Mouse (Mus musculus) large intestine, adult 2 months (tissue): ENCODE data around the gene Plxnd1. TPM values are rescaled to one million over a fixed set of nuclear protein-coding genes. Genes with fewer than 3 reads are reported as not detected.

Experiments
- DNase-seq: peaks from one replicate; pipeline ENCODE4 v3.0.0-alpha.2; 2012; ENCODE audit warnings: low read depth, low spot score
- WGBS: fragments of 180-500 bp; shearing (Covaris S2); methylation state at CpG from one replicate; pipeline ENCODE4 v1.1.7; 2018; 5-methylcytosine and 5-hydroxymethylcytosine counted together
- polyA plus RNA-seq: library from polyadenylated mRNA; depleted of rRNA; stranded (reverse); fragments of >200 nt; gene quantifications from 2 replicates; pipeline ENCODE4 v1.2.3, GENCODE M21; 2012

The Plxnd1 gene
- polyA plus RNA-seq, 1 experiment = 12.9 TPM

DNA sequence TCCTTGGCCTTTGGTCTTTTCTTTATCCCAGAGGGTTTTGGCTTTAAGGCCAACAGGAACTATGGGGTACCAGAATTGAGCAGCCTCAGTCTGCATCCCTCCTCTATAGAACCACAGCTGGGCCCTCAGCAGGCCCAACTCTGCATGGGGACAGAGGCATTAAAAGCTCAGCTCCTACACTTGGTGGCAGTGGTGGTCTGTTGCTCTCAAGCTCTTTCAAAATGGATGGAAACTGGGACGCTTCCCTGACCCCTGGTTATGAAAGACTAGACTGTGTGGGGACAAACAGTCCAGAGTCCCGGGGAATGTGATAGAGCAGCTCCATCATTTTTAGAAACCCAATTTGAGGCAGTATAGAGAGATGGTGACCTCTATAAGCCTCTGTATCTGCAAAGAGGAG is 56.8 kb downstream of the Plxnd1 start:
- no peak for DNase-seq
- WGBS = 91% methylated on average over 2 of the region's 2 CpGs

- 80% methylated on average over 8 of the region's 8 CpGs for WGBS
- no peak for DNase-seq
Observed at GRCm38 (mm10) chr6:115935544-115935943, 59.3 kb downstream of the Plxnd1 start.

- no peak for DNase-seq
- whole genome bisulfite sequencing = 81% methylated on average over 3 of the region's 3 CpGs
Observed at GRCm38 (mm10) chr6:115932391-115932790, 62.4 kb downstream of the Plxnd1 start.

- DNase-seq = no peak
- 83% methylated on average over 14 of the region's 14 CpGs for WGBS
Observed at GRCm38 (mm10) chr6:115931639-115932038, 63.2 kb downstream of the Plxnd1 start, which contains the start of gene Rho. TSS of gene Rho (plus strand) at chr6:115931748.

GRCm38 (mm10) chr6:115930018-115930417 is 64.8 kb downstream of the Plxnd1 start:
- WGBS = 59% methylated on average over 5 of the region's 5 CpGs
- DNase-seq = no peak

DNA sequence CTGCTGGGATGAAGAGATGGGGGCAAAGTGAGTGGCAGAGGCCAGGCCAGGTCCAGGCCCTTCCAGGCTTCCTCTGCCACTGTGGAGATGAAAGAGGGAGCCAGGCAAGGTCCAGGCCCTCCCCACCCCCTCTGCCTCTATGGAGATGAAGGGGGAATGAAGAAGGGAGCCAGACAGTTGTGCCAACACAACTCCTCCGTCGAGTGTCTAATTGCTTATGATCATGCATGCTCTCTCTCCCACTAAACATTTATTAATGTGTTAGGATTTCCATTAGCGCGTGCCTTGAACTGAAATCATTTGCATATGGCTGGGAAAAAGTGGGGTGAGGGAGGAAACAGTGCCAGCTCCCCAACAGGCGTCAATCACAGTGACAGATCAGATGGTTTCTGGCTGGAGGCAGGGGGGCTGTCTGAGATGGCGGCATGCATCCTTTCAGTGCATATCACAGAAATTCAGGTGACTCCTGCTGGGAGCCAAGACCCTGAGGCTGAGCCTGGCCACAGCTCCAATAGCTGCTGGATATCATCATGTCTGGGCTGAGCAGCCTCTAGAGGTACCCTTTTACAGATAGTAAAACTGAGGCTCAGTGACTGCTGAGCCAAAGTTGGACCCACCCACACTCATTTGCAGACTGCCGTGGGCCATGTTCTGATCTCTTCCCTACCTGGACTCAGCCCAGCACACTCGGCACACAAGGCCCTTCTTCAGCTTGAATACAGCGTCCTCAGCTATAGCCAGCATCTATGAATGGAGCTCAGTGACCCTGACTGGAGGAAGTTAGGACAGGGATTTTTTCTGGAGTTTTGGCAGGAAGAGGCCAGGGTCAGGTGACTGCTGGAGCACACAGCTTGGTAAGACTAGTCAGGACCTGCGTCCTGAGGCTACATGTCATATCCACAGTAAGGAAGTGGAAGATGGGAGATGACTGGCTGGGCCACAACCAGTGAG is 67.2 kb downstream of the Plxnd1 start:
- no peak for DNase-seq
- 79% methylated on average over 10 of the region's 10 CpGs for WGBS

GRCm38 (mm10) chr6:115926416-115926815 is 68.4 kb downstream of the Plxnd1 start:
- 80% methylated on average over 10 of the region's 10 CpGs for WGBS
- no peak for DNase-seq

DNA sequence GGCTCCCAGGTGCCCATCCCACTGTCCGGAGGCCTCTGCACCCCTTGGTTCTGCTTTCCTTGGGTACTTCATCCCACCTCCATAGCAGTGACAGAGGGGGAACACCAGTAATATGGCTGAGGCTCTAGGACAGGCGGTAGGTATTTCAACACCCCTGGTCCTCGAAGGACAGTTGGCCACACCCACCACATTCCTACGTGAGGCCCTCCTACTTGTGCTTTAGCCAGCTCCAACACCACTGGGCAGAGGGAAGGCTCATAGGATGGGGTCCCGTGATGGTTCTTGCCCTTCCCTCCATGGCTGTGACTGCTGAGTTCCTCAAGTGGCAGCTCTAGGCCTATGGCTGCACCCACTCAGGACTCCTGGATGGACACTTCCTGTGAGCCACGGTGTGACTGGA is 70.0 kb downstream of the Plxnd1 start:
- DNase-seq = no peak
- WGBS = 42% methylated on average over 6 of the region's 6 CpGs

DNA sequence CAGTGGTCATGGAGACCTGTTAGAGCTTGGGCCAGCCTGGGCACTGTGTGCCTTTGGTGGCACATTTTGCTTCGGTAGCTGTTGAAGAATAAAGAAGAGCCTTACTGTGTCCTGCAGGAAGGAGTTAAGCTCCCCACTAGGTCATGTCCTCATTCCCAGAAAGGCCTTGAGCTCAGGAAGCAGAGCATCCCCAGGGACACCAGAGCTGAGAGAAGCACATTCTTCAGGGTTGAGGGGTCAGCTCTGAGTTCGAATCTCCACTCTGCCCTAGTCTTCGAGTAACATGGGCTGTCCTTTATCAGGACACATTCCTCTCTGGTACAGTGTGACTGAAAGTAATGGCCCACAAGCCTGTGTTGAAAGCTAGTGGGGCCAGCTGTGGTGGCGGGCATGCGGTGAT is 74.9 kb downstream of the Plxnd1 start:
- 83% methylated on average over 5 of the region's 5 CpGs for WGBS
- no peak for DNase-seq

- 96% methylated on average over 1 of the region's 1 CpGs for WGBS
- no peak for DNase-seq
Observed at GRCm38 (mm10) chr6:115918615-115919014, 76.2 kb downstream of the Plxnd1 start.

GRCm38 (mm10) chr6:115916611-115917010 is 78.2 kb downstream of the Plxnd1 start:
- DNase-seq = no peak
- WGBS = 84% methylated on average over 5 of the region's 5 CpGs

GRCm38 (mm10) chr6:115915601-115916445 is 79.0 kb downstream of the Plxnd1 start:
- no peak for DNase-seq
- 64% methylated on average over 17 of the region's 17 CpGs for WGBS

DNA sequence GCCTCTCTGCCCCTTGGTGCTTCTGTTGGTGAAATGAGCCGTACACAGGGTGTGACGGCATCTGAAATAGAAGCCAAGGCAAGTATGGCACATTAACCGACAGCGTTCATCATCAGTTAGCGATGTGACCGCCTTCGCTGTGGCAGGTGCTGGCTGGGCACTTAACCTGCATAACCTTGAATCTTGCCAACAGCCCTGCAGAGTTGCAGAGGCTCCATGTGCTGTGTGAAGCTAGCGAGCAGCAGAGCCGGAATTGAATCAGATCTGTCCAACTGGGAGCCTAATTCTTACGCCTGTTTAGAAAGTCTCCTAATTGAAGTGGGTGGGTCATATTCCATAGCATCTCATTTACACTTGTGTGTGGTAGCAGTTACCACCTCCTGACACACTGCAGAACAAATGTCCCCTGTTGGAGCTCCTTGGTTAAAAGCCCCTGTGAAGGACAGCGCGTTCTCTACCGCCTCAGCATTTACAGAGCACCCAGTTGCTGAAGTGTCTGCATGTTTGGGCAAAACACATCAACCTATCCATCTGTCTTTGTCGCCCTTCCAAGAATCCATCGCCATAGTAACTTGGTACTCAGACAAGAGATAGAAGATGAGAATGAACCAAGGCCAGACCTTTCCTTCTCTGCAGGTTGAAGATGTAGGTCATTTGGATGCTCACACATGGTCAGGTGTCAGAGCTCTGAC is 80.1 kb downstream of the Plxnd1 start:
- no peak for DNase-seq
- WGBS = 91% methylated on average over 15 of the region's 15 CpGs

GRCm38 (mm10) chr6:115913482-115913881 is 81.3 kb downstream of the Plxnd1 start:
- 89% methylated on average over 10 of the region's 10 CpGs for WGBS
- DNase-seq = no peak

DNA sequence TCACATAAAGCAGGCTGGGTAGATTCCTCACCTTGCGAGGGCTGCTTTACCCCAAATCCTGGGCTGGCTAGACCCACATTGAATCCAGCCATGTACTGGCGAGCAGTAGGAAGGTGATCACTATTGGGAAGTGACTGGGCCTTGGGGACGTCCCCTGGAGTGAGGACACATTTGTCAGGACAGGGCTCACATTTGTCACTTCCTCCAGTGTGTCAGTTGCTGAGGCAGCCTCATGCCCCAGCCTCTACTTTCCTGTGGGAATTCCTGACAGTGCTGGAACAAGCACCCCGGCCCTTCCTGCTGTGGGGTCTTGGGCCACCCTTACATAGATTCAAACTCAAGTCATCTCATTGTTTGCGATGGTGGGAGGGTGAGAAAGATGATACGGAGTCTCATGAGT is 83.0 kb downstream of the Plxnd1 start:
- no peak for DNase-seq
- 91% methylated on average over 6 of the region's 6 CpGs for WGBS

DNA sequence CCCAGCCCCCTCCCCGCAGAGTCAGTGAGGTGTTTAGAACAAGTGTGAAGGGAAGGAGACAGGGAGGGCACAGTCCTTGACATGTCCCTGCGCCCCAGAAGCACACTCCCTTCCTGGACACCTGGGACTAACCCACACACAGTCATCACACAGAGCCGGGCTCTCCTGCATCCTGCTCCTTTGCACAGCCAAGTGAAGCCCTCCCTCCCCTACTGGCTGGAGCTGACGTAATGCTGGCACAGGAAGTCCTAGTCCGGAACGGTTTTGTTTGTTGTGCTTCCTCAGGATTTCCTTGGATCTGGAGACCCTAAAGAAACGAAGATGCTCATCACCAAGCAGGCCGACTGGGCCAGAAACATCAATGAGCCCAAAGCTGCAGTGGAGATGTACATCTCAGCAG is 84.9 kb downstream of the Plxnd1 start:
- WGBS = 57% methylated on average over 8 of the region's 8 CpGs
- DNase-seq = no peak

GRCm38 (mm10) chr6:115909052-115909451 is 85.8 kb downstream of the Plxnd1 start:
- WGBS = 87% methylated on average over 3 of the region's 3 CpGs
- no peak for DNase-seq

- 69% methylated on average over 6 of the region's 6 CpGs for whole genome bisulfite sequencing
- no peak for DNase-seq
Observed at GRCm38 (mm10) chr6:115908421-115908982, 86.3 kb downstream of the Plxnd1 start.

- WGBS = 78% methylated on average over 2 of the region's 2 CpGs
Observed at GRCm38 (mm10) chr6:115906871-115907270, 87.9 kb downstream of the Plxnd1 start.

DNA sequence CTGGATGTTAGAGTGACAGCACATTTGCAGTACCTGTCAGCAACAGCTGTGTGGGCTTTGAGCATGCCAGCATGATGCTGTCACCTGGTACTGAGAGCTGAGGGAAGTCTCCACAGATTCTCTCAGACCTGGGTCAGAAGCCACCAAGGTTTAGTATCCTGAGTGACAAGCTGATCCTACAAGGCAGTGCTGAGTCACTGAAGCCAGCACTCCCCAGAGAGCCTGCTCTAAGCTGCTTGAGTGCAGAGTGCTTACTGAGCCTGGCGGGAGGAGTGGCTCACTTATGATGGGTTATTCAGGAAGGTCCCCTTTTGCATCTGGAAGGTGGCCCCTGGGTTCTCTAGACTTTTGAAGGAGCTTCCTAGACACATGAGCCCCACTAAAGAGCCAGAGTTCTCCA is 88.3 kb downstream of the Plxnd1 start:
- no peak for DNase-seq
- WGBS = 86% methylated on average over 1 of the region's 1 CpGs

More at GRCm38 (mm10) chr6:115906871-115907270, 87.9 kb downstream of the Plxnd1 start:
- DNase-seq = no peak
